Mouse (Mus musculus): ENCODE measurements around the gene Lrrc47. TPM values are rescaled to one million over a fixed set of nuclear protein-coding genes. Genes with fewer than 3 reads are reported as not detected.

Lrrc47 gene
- polyA plus RNA-seq, 1 experiment from 2014 or later = 22.7 TPM

- peaks cover 10% of the 10 kb centered on the region; the same call in 1 of the 2 replicates for H3K36me3 ChIP-seq (ENCODE audit: insufficient read depth, low read length)
- H3K9me3 ChIP-seq (replicated peaks; ENCODE audit: low read length) = no peaks in the 10 kb centered on the region
- peak; percentile 88 for DNase-seq (ENCODE audit: low spot score)
- H3K4me3 ChIP-seq (replicated peaks; ENCODE audit: low read depth, low read length) = peak within 1 kb of the TSS; percentile 41
- H3K9ac ChIP-seq (ENCODE audit: low read depth, low read length) = peak within 1 kb of the TSS; percentile 51
- peaks cover 35% of the 10 kb centered on the region for H3K4me1 ChIP-seq (replicated peaks; ENCODE audit: insufficient read depth, low read length)
- H3K4me2 ChIP-seq (ENCODE audit: low read length) = peak within 1 kb of the TSS; percentile 59
- peak; percentile 73 for ATAC-seq (replicated peaks; ENCODE audit: low FRiP score, low read depth)
- TF ChIP-seq CTCF (IDR thresholded peaks at IDR 0.05; ENCODE audit: low read depth) = peak; percentile 77
- no peaks in the 10 kb centered on the region for H3K27me3 ChIP-seq (ENCODE audit: insufficient read depth, low read length)
- H3K27ac ChIP-seq = peak within 1 kb of the TSS; percentile 88
- WGBS = 2% methylated on average over 33 of the region's 33 CpGs
Observed at GRCm38 (mm10) chr4:154025641-154026440, 14.3 kb downstream of the Lrrc47 start, which contains the start of gene Smim1. TSS of gene Smim1 (minus strand) at chr4:154026230.

GRCm38 (mm10) chr4:154026441-154026761 lies 14.9 kb downstream of the Lrrc47 start:
- WGBS = 29% methylated on average over 2 of the region's 2 CpGs
- Histone ChIP-seq H3K27me3 (ENCODE audit: insufficient read depth, low read length) (no peaks in the 10 kb centered on the region), H3K4me1 (replicated peaks; ENCODE audit: insufficient read depth, low read length) (peaks cover 35% of the 10 kb centered on the region), H3K9me3 (replicated peaks; ENCODE audit: low read length) (no peaks in the 10 kb centered on the region), H3K4me3 (replicated peaks; ENCODE audit: low read depth, low read length) (peak overlapping the region; percentile 41), H3K27ac (peak overlapping the region; percentile 88; the same call in 1 of the 2 replicates), H3K4me2 (ENCODE audit: low read length) (peak overlapping the region; percentile 59), H3K9ac (ENCODE audit: low read depth, low read length) (peak overlapping the region; percentile 51), H3K36me3 (ENCODE audit: insufficient read depth, low read length) (peaks cover 5% of the 10 kb centered on the region; the same call in 1 of the 2 replicates)
- DNase-seq (ENCODE audit: low spot score) (no peak), ATAC-seq (replicated peaks; ENCODE audit: low FRiP score, low read depth) (no peak)
- no peak for TF ChIP-seq CTCF (IDR thresholded peaks at IDR 0.05; ENCODE audit: low read depth)

- Histone ChIP-seq H3K27ac (no peak overlapping the region), H3K36me3 (ENCODE audit: insufficient read depth, low read length) (no peaks in the 10 kb centered on the region), H3K4me3 (replicated peaks; ENCODE audit: low read depth, low read length) (no peak overlapping the region), H3K4me1 (replicated peaks; ENCODE audit: insufficient read depth, low read length) (peaks cover 26% of the 10 kb centered on the region), H3K27me3 (ENCODE audit: insufficient read depth, low read length) (no peaks in the 10 kb centered on the region), H3K9me3 (replicated peaks; ENCODE audit: low read length) (no peaks in the 10 kb centered on the region), H3K9ac (ENCODE audit: low read depth, low read length) (no peak overlapping the region), H3K4me2 (ENCODE audit: low read length) (no peak overlapping the region)
- WGBS = 78% methylated on average over 7 of the region's 7 CpGs
- DNase-seq (ENCODE audit: low spot score) (no peak), ATAC-seq (replicated peaks; ENCODE audit: low FRiP score, low read depth) (no peak)
- TF ChIP-seq CTCF (IDR thresholded peaks at IDR 0.05; ENCODE audit: low read depth) = no peak
Observed at GRCm38 (mm10) chr4:154028066-154028465, 16.5 kb downstream of the Lrrc47 start.

DNA sequence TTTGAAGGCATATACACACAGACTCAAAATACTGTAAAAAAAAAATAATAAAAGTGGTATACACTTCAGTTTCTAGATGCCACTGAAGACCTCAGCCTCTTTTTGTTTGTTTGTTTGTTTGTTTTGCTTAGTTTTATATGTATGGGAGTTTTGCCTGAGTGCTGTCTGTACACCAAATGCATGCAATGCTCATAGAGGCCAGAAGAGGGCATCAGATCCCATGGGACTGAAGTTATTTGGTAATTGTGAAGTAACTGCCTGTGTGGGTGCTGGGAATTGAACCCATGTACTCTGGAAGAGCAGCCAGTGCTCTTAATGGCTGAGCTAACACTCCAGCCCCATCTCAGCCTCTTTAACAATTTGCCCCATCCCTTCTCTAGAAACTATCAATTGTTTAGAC lies 17.1 kb downstream of the Lrrc47 start:
- Histone ChIP-seq H3K4me2 (ENCODE audit: low read length) (no peak overlapping the region), H3K27me3 (ENCODE audit: insufficient read depth, low read length) (no peaks in the 10 kb centered on the region), H3K4me1 (replicated peaks; ENCODE audit: insufficient read depth, low read length) (peaks cover 20% of the 10 kb centered on the region), H3K9ac (ENCODE audit: low read depth, low read length) (no peak overlapping the region), H3K9me3 (replicated peaks; ENCODE audit: low read length) (no peaks in the 10 kb centered on the region), H3K27ac (no peak overlapping the region), H3K36me3 (ENCODE audit: insufficient read depth, low read length) (no peaks in the 10 kb centered on the region), H3K4me3 (replicated peaks; ENCODE audit: low read depth, low read length) (no peak overlapping the region)
- ATAC-seq (replicated peaks; ENCODE audit: low FRiP score, low read depth) = no peak
- DNase-seq (ENCODE audit: low spot score) = no peak
- peak; percentile 65 for TF ChIP-seq CTCF (IDR thresholded peaks at IDR 0.05; ENCODE audit: low read depth)

DNA sequence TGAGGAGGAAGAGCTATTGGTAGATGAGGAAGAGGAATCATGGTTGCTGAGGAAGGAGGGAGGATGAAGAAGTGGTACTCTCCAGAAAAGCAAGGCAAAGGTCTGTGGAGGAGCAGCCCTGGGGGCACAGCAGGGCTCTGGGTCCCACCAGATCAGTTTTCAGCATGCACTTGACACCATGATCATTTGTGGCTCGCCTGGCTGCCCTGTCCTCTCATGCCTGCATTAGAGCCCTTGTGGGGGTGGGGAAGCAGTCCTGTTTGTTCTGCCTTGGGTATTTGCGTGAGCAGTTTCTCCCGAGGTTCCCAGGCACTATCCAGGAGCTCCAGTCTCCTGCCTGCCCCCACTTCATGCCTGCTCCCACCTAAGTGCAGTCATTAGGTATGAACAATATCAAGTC lies 25.6 kb downstream of the Lrrc47 start:
- ATAC-seq (replicated peaks; ENCODE audit: low FRiP score, low read depth) = peak; percentile 62; the same call in 1 of the 2 replicates
- WGBS = 24% methylated on average over 3 of the region's 3 CpGs
- no peak overlapping the region for H3K4me2 ChIP-seq (ENCODE audit: low read length)

DNA sequence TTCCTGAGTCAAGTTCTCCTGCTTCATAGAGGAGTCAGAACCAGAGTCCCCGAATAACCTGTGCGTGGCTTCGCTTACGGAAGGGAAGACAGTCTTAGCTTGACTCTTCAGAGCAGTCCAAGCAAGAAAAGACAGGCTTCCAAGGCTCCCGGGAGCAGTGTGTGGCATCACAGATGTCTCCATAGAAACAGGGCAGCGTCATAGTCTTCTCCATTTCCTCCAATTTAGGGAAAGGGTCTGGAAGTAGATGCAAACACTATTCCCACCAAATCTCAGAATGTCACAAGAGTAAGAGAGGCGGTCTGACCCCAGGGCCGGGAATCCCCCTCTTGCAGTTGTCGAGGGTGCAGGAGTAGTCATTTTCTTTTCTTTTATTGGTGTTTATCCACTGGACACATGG lies 31.0 kb downstream of the Lrrc47 start, which contains the start of gene Ccdc27:
Gene Ccdc27 (minus strand): TSS at position 101 of the 400 bp plus-strand sequence.
- WGBS = 63% methylated on average over 9 of the region's 9 CpGs
- no peak within 1 kb of the TSS for H3K9ac ChIP-seq (ENCODE audit: low read depth, low read length)
- H3K27me3 ChIP-seq (ENCODE audit: insufficient read depth, low read length) = no peaks in the 10 kb centered on the region
- no peak for ATAC-seq (replicated peaks; ENCODE audit: low FRiP score, low read depth)
- no peak within 1 kb of the TSS for H3K4me2 ChIP-seq (ENCODE audit: low read length)
- H3K4me1 ChIP-seq (replicated peaks; ENCODE audit: insufficient read depth, low read length) = no peaks in the 10 kb centered on the region
- no peak for TF ChIP-seq CTCF (IDR thresholded peaks at IDR 0.05; ENCODE audit: low read depth)
- no peak for DNase-seq (ENCODE audit: low spot score)
- H3K4me3 ChIP-seq (replicated peaks; ENCODE audit: low read depth, low read length) = no peak within 1 kb of the TSS
- no peaks in the 10 kb centered on the region for H3K9me3 ChIP-seq (replicated peaks; ENCODE audit: low read length)
- no peaks in the 10 kb centered on the region for H3K36me3 ChIP-seq (ENCODE audit: insufficient read depth, low read length)
- no peak within 1 kb of the TSS for H3K27ac ChIP-seq

More for the DNA sequence above, 25.6 kb downstream of the Lrrc47 start:
- Histone ChIP-seq H3K9me3 (replicated peaks; ENCODE audit: low read length) (no peaks in the 10 kb centered on the region), H3K4me3 (replicated peaks; ENCODE audit: low read depth, low read length) (no peak overlapping the region), H3K9ac (ENCODE audit: low read depth, low read length) (no peak overlapping the region), H3K27ac (no peak overlapping the region), H3K36me3 (ENCODE audit: insufficient read depth, low read length) (no peaks in the 10 kb centered on the region), H3K27me3 (ENCODE audit: insufficient read depth, low read length) (no peaks in the 10 kb centered on the region), H3K4me1 (replicated peaks; ENCODE audit: insufficient read depth, low read length) (no peaks in the 10 kb centered on the region)
- no peak for TF ChIP-seq CTCF (IDR thresholded peaks at IDR 0.05; ENCODE audit: low read depth)
- DNase-seq (ENCODE audit: low spot score) = peak; percentile 64

Data from kidney, postnatal 0 days (tissue).